Mouse (Mus musculus): ENCODE data around the gene Camsap2.

The Camsap2 gene

GRCm38 (mm10) chr1:136255174-136255573 lies 90.7 kb downstream of the Camsap2 start:
- DNase-seq = no peak

- DNase-seq = no peak
These were observed 91.3 kb downstream of the Camsap2 start for GRCm38 (mm10) chr1:136254503-136255065.

- no peak for DNase-seq
These were observed 92.4 kb downstream of the Camsap2 start for GRCm38 (mm10) chr1:136253472-136253871.

- no peak for DNase-seq
These were observed 96.2 kb downstream of the Camsap2 start for GRCm38 (mm10) chr1:136249662-136250061.

GRCm38 (mm10) chr1:136247393-136247792 lies 98.5 kb downstream of the Camsap2 start:
- no peak for DNase-seq

- DNase-seq = no peak
These were observed 101.4 kb downstream of the Camsap2 start for GRCm38 (mm10) chr1:136244469-136244868.

GRCm38 (mm10) chr1:136241801-136242200 lies 104.1 kb downstream of the Camsap2 start:
- no peak for DNase-seq

GRCm38 (mm10) chr1:136238495-136238894 lies 107.4 kb downstream of the Camsap2 start:
- no peak for DNase-seq

GRCm38 (mm10) chr1:136234595-136235092 lies 111.3 kb downstream of the Camsap2 start:
- no peak for DNase-seq

GRCm38 (mm10) chr1:136233892-136234594 lies 111.9 kb downstream of the Camsap2 start, which contains the start of gene Inava:
Gene Inava, minus strand, starts transcription at chr1:136234264.
- DNase-seq = peak; percentile 21 to 30

- no peak for DNase-seq
These were observed 112.7 kb downstream of the Camsap2 start for GRCm38 (mm10) chr1:136232986-136233790.

GRCm38 (mm10) chr1:136232285-136232926 lies 113.5 kb downstream of the Camsap2 start:
- no peak for DNase-seq

- no peak for DNase-seq
These were observed 114.3 kb downstream of the Camsap2 start for GRCm38 (mm10) chr1:136231596-136231995.

GRCm38 (mm10) chr1:136230201-136230600 lies 115.7 kb downstream of the Camsap2 start:
- no peak for DNase-seq

GRCm38 (mm10) chr1:136229040-136229373 lies 116.9 kb downstream of the Camsap2 start:
- no peak for DNase-seq

- DNase-seq = no peak
These were observed 117.4 kb downstream of the Camsap2 start for GRCm38 (mm10) chr1:136228328-136229039.

GRCm38 (mm10) chr1:136227870-136228269 lies 118.0 kb downstream of the Camsap2 start:
- DNase-seq = peak in 1 of 2 experiments; percentile 21

GRCm38 (mm10) chr1:136226626-136227025 lies 119.3 kb downstream of the Camsap2 start:
- DNase-seq = no peak

GRCm38 (mm10) chr1:136225846-136226245 lies 120.1 kb downstream of the Camsap2 start:
- DNase-seq = no peak

- DNase-seq = no peak
These were observed 122.1 kb downstream of the Camsap2 start for GRCm38 (mm10) chr1:136223758-136224342.

- no peak for DNase-seq
These were observed 123.5 kb downstream of the Camsap2 start for GRCm38 (mm10) chr1:136222386-136222785.
